Mouse (Mus musculus) G1E (cell line): ENCODE measurements around the gene Naa38. TPM values are rescaled to one million over a fixed set of nuclear protein-coding genes. Genes with fewer than 3 reads are reported as not detected.

Experiments used
- ATAC-seq: 2 replicates; pipeline ENCODE4 v1.8.0; 2016; ENCODE audit warnings: mild to moderate bottlenecking; ENCODE audit not compliant: insufficient number of reproducible peaks, poor library complexity, low FRiP score, severe bottlenecking; ENCODE audit errors: extremely low read depth
- DNase-seq: peaks from one replicate; pipeline ENCODE4 v3.0.0; 2012; ENCODE audit warnings: low spot score
- H3K27me3 ChIP-seq: 2 replicates; pipeline ENCODE4 v1.6.1; 2012; ENCODE audit warnings: mild to moderate bottlenecking, low read length, inconsistent platforms; ENCODE audit not compliant: insufficient read depth
- H3K36me3 ChIP-seq: replicated peaks from 2 replicates; pipeline ENCODE3; 2012; ENCODE audit warnings: mild to moderate bottlenecking, inconsistent platforms
- H3K4me1 ChIP-seq: 2 replicates; pipeline ENCODE4 v1.6.1; 2012; ENCODE audit warnings: low read depth, low read length, inconsistent platforms, mixed read lengths; ENCODE audit not compliant: insufficient read depth
- H3K4me3 ChIP-seq: 2 replicates; pipeline ENCODE4 v1.5.1; 2012; ENCODE audit warnings: low read depth, mild to moderate bottlenecking, inconsistent platforms, low read length, moderate library complexity, mixed read lengths
- H3K9me3 ChIP-seq: replicated peaks from 2 replicates; pipeline ENCODE4 v1.6.1; 2012; ENCODE audit warnings: inconsistent platforms
- CTCF ChIP-seq: IDR thresholded peaks from 2 replicates; pipeline ENCODE4 v1.5.1; 2012; ENCODE audit warnings: low read depth, low read length, inconsistent platforms, mixed read lengths
- GATA1 ChIP-seq: IDR thresholded peaks from 2 replicates; pipeline ENCODE4 v1.6.1; 2012; ENCODE audit warnings: borderline replicate concordance, low read length, inconsistent platforms, mixed read lengths
- GATA2 ChIP-seq: IDR thresholded peaks from 2 replicates; pipeline ENCODE4 v1.6.1; 2012; ENCODE audit warnings: low read depth, low read length, inconsistent platforms, borderline replicate concordance
- POLR2AphosphoS5 ChIP-seq: IDR thresholded peaks from 2 replicates; pipeline ENCODE4 v1.6.1; 2012; ENCODE audit warnings: low read depth, low read length, inconsistent platforms; ENCODE audit not compliant: insufficient replicate concordance
- TAL1 ChIP-seq: conservative IDR thresholded peaks from 2 replicates; pipeline ENCODE4 v1.6.1; 2012; ENCODE audit warnings: low read depth, low read length, inconsistent platforms, mixed read lengths
- polyA plus RNA-seq: library from polyadenylated mRNA; stranded (reverse); fragments of >175 nt; gene quantifications from 2 replicates; pipeline ENCODE4 v1.2.3, GENCODE M21; 2012
- total RNA-seq, 2 experiments: library from RNA; stranded (forward) in 1 of 2; stranded (reverse) in 1 of 2; fragments of 200-1000 nt in 1 of 2; fragments of >200 nt in 1 of 2; fragmentation: Nextera tagmentation in 1 of 2; gene quantifications; 2 replicates each; pipeline ENCODE4 v1.2.3; 2014 to 2017

Naa38 gene
- total and polyA plus RNA-seq, 3 experiments: 98.4 to 171 (median 107) TPM

GRCm38 (mm10) chr11:69369215-69369989 lies 25.9 kb upstream of the Naa38 start, which contains the start of gene Chd3:
Gene Chd3, minus strand, starts transcription at chr11:69369406.
- H3K9me3 ChIP-seq: no peaks in the 10 kb centered on the region
- no peak for ATAC-seq
- TF ChIP-seq GATA1: no peak
- TF ChIP-seq CTCF: no peak
- TF ChIP-seq GATA2: no peak
- no peak for TF ChIP-seq POLR2AphosphoS5
- no peak for TF ChIP-seq TAL1
- H3K27me3 ChIP-seq: no peaks in the 10 kb centered on the region
- peak; percentile 25 for DNase-seq
- peaks cover 77% of the 10 kb centered on the region for H3K4me1 ChIP-seq
- peak within 1 kb of the TSS; percentile 84 for H3K4me3 ChIP-seq
- peaks cover 26% of the 10 kb centered on the region for H3K36me3 ChIP-seq

- no peak for ATAC-seq
- Histone ChIP-seq H3K4me1 (peaks cover 71% of the 10 kb centered on the region), H3K36me3 (peaks cover 18% of the 10 kb centered on the region), H3K9me3 (no peaks in the 10 kb centered on the region), H3K4me3 (no peak overlapping the region; the same call in 1 of the 2 replicates), H3K27me3 (no peaks in the 10 kb centered on the region)
- TF ChIP-seq GATA2 (no peak), GATA1 (no peak), CTCF (no peak), POLR2AphosphoS5 (no peak), TAL1 (no peak)
- no peak for DNase-seq
Observed at GRCm38 (mm10) chr11:69369990-69370816, 25.1 kb upstream of the Naa38 start.

- Histone ChIP-seq H3K9me3 (no peaks in the 10 kb centered on the region), H3K4me1 (peaks cover 68% of the 10 kb centered on the region), H3K27me3 (no peaks in the 10 kb centered on the region), H3K4me3 (no peak overlapping the region; the same call in 1 of the 2 replicates), H3K36me3 (peaks cover 17% of the 10 kb centered on the region)
- TF ChIP-seq POLR2AphosphoS5: no peak
- no peak for TF ChIP-seq CTCF
- no peak for TF ChIP-seq TAL1
- TF ChIP-seq GATA2: no peak
- TF ChIP-seq GATA1: no peak
- ATAC-seq: no peak
- DNase-seq: no peak
Observed at GRCm38 (mm10) chr11:69370817-69371215, 24.5 kb upstream of the Naa38 start.

GRCm38 (mm10) chr11:69371601-69372000 lies 23.7 kb upstream of the Naa38 start:
- DNase-seq: no peak
- peak overlapping the region; percentile 66; the same call in 1 of the 2 replicates for H3K4me3 ChIP-seq
- TF ChIP-seq CTCF (no peak), POLR2AphosphoS5 (no peak), GATA2 (no peak), TAL1 (no peak), GATA1 (no peak)
- ATAC-seq: no peak
- peaks cover 15% of the 10 kb centered on the region for H3K36me3 ChIP-seq
- H3K4me1 ChIP-seq: peaks cover 62% of the 10 kb centered on the region
- no peaks in the 10 kb centered on the region for H3K27me3 ChIP-seq
- no peaks in the 10 kb centered on the region for H3K9me3 ChIP-seq

GRCm38 (mm10) chr11:69372056-69372779 lies 23.1 kb upstream of the Naa38 start:
- ATAC-seq (no peak), DNase-seq (no peak)
- no peaks in the 10 kb centered on the region for H3K27me3 ChIP-seq
- no peak for TF ChIP-seq CTCF
- no peak for TF ChIP-seq GATA2
- no peak for TF ChIP-seq TAL1
- TF ChIP-seq POLR2AphosphoS5: no peak
- TF ChIP-seq GATA1: no peak
- peaks cover 57% of the 10 kb centered on the region for H3K4me1 ChIP-seq
- peak overlapping the region; percentile 66; the same call in 1 of the 2 replicates for H3K4me3 ChIP-seq
- H3K9me3 ChIP-seq: no peaks in the 10 kb centered on the region
- H3K36me3 ChIP-seq: peaks cover 21% of the 10 kb centered on the region
